Mouse (Mus musculus) intestine, embryonic 14.5 days (tissue): ENCODE measurements at regions not wholly inside any gene's neighbourhood (a gene's known extent, or its start where the extent isn't known, plus 50 kb on each side); places are given as distances from the start of the nearest gene placed in this dataset.
"Not testable (repeated sequence)": the region's sequence is repeated elsewhere in the genome, so short reads cannot be mapped to it uniquely, and the experiment has no call there.

ENCODE experiments used
- ATAC-seq: fragments of 200-750 bp; cut with Nextera tagmentation; replicated peaks from 2 replicates; pipeline ENCODE4 v1.8.0; 2017; ENCODE audit warnings: low read depth, moderate number of reproducible peaks, moderate TSS enrichment, moderate library complexity; ENCODE audit not compliant: low FRiP score, low TSS enrichment
- DNase-seq: peaks from one replicate; pipeline ENCODE4 v3.0.0-alpha.2; 2018; ENCODE audit warnings: low spot score
- H3K27ac ChIP-seq: fragments of 300-500 bp; sonication (generic); 2 replicates; pipeline ENCODE4 v1.5.1; 2014; ENCODE audit warnings: low read depth, mild to moderate bottlenecking, control low read depth
- H3K27me3 ChIP-seq: fragments of 300-500 bp; sonication (generic); replicated peaks from 2 replicates; pipeline ENCODE4 v1.6.1; 2014; ENCODE audit warnings: low read length, control low read depth; ENCODE audit not compliant: control insufficient read depth, insufficient read depth
- H3K36me3 ChIP-seq: fragments of 300-500 bp; sonication (generic); 2 replicates; pipeline ENCODE4 v1.6.1; 2014; ENCODE audit warnings: low read length, control low read depth; ENCODE audit not compliant: control insufficient read depth, insufficient read depth
- H3K4me1 ChIP-seq: fragments of 300-500 bp; sonication (generic); replicated peaks from 2 replicates; pipeline ENCODE4 v1.6.1; 2014; ENCODE audit warnings: low read length, control low read depth, mixed read lengths; ENCODE audit not compliant: control insufficient read depth, insufficient read depth
- H3K4me2 ChIP-seq: fragments of 300-500 bp; sonication (generic); 2 replicates; pipeline ENCODE4 v1.6.1; 2014; ENCODE audit warnings: low read length
- H3K4me3 ChIP-seq: fragments of 300-500 bp; sonication (generic); 2 replicates; pipeline ENCODE4 v1.5.1; 2014; ENCODE audit warnings: low read depth, low read length, control low read depth, mixed read lengths
- H3K9ac ChIP-seq: fragments of 300-500 bp; sonication (generic); 2 replicates; pipeline ENCODE4 v1.6.1; 2014; ENCODE audit warnings: mild to moderate bottlenecking, low read length
- H3K9me3 ChIP-seq: fragments of 300-500 bp; sonication (generic); 2 replicates; pipeline ENCODE4 v1.6.1; 2016; ENCODE audit warnings: low read length, control low read depth; ENCODE audit not compliant: control insufficient read depth
- WGBS: fragments of 180-500 bp; shearing (Covaris S2); extraction: QIAGEN DNeasy Blood & Tissue Kit; methylation state at CpG from one replicate; pipeline ENCODE4 v1.1.7; 2014; 5-methylcytosine and 5-hydroxymethylcytosine counted together

DNA sequence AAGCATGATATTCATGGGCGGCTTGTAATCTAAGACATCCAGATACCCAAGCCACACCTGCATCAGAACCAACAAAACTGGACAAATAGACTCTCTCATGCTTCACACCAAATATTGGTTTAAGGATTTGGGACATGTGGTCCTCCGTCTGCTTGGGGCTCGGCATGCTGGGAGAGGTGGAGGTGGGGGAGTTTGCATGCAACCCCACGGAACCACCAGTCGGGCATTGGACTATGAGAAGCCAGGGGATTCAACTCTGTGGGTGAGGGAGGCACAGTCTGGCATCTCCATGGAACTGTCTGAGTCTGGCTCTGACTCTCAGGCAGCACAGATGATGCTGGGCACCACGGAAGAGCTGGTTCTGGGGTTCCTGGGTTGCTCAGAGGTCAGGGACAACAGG is 430.6 kb downstream of the Adam6a start:
- ATAC-seq: no peak
- Histone ChIP-seq H3K4me1 (no peaks in the 10 kb centered on the region), H3K4me2 (no peak overlapping the region), H3K4me3 (no peak overlapping the region), H3K9me3 (no peaks in the 10 kb centered on the region), H3K9ac (no peak overlapping the region), H3K27me3 (no peaks in the 10 kb centered on the region), H3K27ac (no peak overlapping the region), H3K36me3 (no peaks in the 10 kb centered on the region)
- DNase-seq: no peak
- 78% methylated on average over 6 of the region's 6 CpGs for WGBS

DNA sequence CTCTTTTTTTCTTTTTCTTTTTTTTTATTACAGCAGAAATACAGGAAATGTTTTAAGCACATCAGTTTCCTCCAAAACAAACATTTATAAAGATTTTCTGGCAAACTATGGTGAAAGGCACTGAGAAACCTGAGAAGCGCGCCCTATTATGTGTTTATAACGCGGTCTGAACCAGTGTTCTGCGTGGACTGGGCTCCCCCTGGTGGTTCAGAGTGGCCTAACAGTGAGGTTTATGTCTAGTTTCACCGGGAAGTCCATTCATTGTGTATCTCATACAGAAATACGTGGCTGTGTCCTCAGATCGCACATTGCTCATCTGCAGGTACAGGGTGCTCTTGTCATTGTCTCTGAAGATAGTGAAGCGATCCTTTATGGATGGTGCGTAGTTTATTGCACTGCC is 437.9 kb downstream of the Adam6a start:
- H3K27me3 ChIP-seq, H3K9ac ChIP-seq, H3K36me3 ChIP-seq, H3K4me3 ChIP-seq, H3K4me2 ChIP-seq, H3K4me1 ChIP-seq, H3K27ac ChIP-seq, H3K9me3 ChIP-seq, ATAC-seq: not testable (repeated sequence)
- peak; percentile 67 for DNase-seq
- WGBS: 37% methylated on average over 10 of the region's 10 CpGs

DNA sequence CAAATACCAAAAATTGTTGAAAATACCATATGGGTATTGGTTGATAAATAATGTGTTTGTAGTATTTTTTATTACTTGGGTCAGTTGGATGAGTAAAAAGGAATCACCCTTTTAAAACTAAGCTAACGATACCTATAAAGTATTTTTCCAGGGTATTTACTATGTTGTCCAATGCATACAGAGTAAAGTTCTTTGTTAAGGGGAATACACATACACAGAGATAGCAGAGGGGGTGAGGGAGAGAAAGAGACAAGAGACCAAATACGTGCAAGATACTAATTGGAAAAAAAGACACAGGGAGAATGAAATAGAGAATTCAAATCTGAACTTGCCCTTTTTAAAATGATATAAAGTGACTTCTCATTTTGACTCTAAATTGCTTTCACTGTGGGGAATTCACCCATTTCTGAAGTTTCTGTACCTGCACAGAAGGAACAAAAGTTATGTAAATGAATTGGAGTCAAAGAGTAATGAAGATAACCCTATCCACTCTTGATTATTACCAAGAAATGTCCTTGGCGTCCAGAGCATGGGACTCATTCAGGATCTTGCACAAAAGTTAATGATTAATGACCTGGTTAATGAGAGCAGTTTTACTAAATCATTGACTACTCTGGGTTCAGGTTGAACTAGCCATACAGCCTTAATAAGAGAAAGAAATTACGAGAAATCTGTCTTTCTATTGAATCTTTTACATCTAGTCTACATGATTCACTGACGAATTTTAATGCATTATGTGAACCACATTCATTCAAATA is 443.7 kb downstream of the Adam6a start:
- Histone ChIP-seq H3K9ac (no peak overlapping the region), H3K27me3 (no peaks in the 10 kb centered on the region), H3K36me3 (no peaks in the 10 kb centered on the region), H3K9me3 (no peaks in the 10 kb centered on the region), H3K27ac (no peak overlapping the region), H3K4me1 (no peaks in the 10 kb centered on the region), H3K4me2 (no peak overlapping the region), H3K4me3 (no peak overlapping the region)
- WGBS: 66% methylated on average over 5 of the region's 5 CpGs
- ATAC-seq: no peak; the same call in 1 of the 2 replicates
- DNase-seq: no peak

DNA sequence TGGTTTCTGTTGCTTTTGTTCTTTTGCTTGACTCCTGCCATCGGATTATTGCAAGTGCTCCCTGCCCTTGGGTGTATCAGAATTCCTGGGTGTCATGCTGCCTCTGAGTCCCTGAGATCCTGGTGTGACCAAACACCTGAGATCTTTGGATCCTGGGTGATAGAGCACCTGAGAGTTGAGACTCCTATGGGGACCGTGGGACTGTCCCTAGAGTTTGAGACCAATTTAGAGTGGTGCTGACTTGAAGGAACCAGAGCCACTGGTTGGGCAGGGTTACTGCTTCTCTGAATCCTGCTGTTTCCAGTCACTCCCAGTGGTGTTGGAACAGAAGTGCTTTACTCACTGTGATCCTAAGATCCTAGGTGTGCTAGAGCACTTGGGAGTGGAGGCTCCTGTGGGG is 448.7 kb downstream of the Adam6a start:
- H3K4me1 ChIP-seq: no peaks in the 10 kb centered on the region
- WGBS: 88% methylated on average over 2 of the region's 2 CpGs
- no peak overlapping the region for H3K4me3 ChIP-seq
- no peaks in the 10 kb centered on the region for H3K27me3 ChIP-seq
- H3K9ac ChIP-seq: no peak overlapping the region
- no peak overlapping the region for H3K4me2 ChIP-seq
- no peak overlapping the region for H3K27ac ChIP-seq
- no peaks in the 10 kb centered on the region for H3K9me3 ChIP-seq
- H3K36me3 ChIP-seq: no peaks in the 10 kb centered on the region
- no peak for ATAC-seq
- no peak for DNase-seq

DNA sequence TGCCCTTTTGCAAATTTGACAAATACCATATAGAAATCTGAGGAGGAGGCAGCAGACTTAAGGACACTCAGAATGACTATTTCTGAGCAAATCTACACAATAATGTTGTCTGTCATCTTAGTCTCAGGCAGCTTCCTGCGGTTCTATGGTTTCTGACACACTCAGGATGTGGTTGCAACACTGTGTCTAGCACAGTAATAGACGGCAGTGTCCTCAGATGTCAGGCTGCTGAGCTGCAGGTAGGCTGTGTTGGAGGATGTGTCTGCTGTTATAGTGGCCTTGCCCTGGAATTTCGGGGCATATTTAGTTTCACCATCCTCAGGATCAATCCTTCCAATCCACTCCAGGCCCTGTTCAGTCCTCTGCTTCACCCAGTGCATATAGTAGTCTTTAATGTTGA is 450.6 kb downstream of the Adam6a start:
- H3K27ac ChIP-seq, H3K9ac ChIP-seq, H3K27me3 ChIP-seq, H3K9me3 ChIP-seq, DNase-seq, ATAC-seq, H3K36me3 ChIP-seq, H3K4me3 ChIP-seq, H3K4me1 ChIP-seq, H3K4me2 ChIP-seq: not testable (repeated sequence)
- WGBS: 54% methylated on average over 3 of the region's 3 CpGs

DNA sequence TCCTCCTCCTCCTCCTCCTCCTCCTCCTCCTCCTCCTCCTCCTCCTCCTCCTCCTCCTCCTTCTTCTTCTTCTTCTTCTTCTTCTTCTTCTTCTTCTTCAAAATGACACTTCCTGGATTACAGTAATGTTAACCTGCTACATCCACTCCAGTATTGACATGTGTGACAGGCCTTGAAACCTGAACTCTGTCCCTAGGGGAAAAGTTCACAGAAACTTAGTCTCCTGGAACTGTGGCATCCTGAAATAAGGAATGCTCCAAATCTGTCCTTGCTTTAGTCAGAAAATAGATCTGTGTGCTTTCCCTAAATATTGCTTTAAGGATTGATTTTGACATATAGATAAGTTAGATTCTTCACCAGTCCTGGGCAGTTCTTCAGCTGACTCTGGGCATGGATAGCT is 464.8 kb downstream of the Adam6a start:
- H3K27me3 ChIP-seq, DNase-seq, H3K9ac ChIP-seq, H3K4me2 ChIP-seq, ATAC-seq, H3K27ac ChIP-seq, H3K9me3 ChIP-seq, H3K4me1 ChIP-seq, H3K36me3 ChIP-seq, H3K4me3 ChIP-seq: not testable (repeated sequence)

DNA sequence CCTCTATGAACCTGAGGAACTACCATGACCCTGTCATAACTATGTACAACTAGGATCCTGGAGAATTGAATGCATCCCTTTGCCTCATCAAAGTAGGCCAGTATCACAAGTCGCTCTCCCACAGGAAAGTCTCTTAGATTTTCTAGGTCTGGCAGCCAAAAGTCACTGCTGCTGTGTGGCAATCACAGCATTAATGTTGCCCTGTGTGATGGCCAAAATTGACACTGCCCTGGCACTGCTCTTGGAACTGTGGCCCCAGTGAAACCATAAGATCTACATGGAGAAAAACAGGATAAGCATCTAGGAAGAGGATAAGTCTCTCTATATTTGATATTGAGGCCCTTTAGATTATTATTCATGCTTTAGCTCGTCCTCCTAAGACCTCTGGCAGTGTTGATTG is 465.7 kb downstream of the Adam6a start:
- no peaks in the 10 kb centered on the region for H3K4me1 ChIP-seq
- H3K4me2 ChIP-seq: no peak overlapping the region
- no peaks in the 10 kb centered on the region for H3K36me3 ChIP-seq
- WGBS: 60% methylated on average over 2 of the region's 2 CpGs
- no peak overlapping the region for H3K9ac ChIP-seq
- ATAC-seq (no peak), DNase-seq (no peak)
- H3K9me3 ChIP-seq: no peaks in the 10 kb centered on the region
- H3K27me3 ChIP-seq: no peaks in the 10 kb centered on the region
- no peak overlapping the region for H3K27ac ChIP-seq
- no peak overlapping the region for H3K4me3 ChIP-seq

DNA sequence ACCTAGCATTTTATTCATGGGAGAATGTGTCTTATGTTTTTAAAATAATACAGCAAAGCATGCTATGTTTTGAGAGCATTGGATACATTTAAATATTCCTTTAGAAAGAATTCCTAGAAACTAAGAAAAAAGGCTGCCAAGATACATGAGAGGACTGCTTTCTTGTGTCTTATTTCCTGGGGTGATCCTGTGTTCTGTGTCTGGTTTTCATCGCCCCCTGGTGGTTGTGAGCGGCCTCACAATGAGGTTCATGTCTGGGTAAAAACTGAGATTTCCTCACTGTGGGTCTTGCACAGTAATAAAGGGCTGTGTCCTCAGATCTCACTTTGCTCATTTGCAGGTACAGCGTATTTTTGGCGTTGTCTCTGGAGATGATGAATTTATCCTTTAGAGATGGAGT is 469.2 kb downstream of the Adam6a start:
- not testable (repeated sequence) for H3K4me1 ChIP-seq, H3K4me2 ChIP-seq, H3K9me3 ChIP-seq, H3K9ac ChIP-seq, ATAC-seq, H3K27ac ChIP-seq, H3K27me3 ChIP-seq, DNase-seq, H3K36me3 ChIP-seq, H3K4me3 ChIP-seq
- WGBS: 25% methylated on average over 4 of the region's 4 CpGs

DNA sequence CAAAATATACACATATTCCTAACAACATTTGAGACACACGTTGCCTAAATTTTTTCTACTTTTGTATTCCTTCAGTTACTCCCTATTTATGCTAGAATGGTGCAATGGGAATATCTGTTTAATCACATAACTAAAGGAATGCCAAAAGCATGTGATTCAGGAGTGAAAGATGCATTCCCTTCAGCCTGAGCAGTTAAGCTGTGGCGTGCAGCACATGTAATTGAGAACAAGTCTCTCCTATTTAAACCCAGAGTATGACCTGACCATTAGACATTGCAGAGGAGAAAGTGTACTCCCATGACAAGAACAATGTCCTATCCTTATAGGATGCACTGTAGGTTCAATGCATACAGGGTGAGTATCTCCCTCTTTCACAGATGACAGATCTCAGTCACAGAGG is 493.3 kb downstream of the Adam6a start:
- H3K4me1 ChIP-seq, ATAC-seq, H3K9ac ChIP-seq, H3K27ac ChIP-seq, H3K4me2 ChIP-seq, H3K9me3 ChIP-seq, H3K4me3 ChIP-seq, H3K36me3 ChIP-seq, H3K27me3 ChIP-seq, DNase-seq: not testable (repeated sequence)
- whole genome bisulfite sequencing: 68% methylated on average over 2 of the region's 2 CpGs
